Comparison of ENCODE assay signal across 10 mouse cellular contexts in the genomic region with DNA sequence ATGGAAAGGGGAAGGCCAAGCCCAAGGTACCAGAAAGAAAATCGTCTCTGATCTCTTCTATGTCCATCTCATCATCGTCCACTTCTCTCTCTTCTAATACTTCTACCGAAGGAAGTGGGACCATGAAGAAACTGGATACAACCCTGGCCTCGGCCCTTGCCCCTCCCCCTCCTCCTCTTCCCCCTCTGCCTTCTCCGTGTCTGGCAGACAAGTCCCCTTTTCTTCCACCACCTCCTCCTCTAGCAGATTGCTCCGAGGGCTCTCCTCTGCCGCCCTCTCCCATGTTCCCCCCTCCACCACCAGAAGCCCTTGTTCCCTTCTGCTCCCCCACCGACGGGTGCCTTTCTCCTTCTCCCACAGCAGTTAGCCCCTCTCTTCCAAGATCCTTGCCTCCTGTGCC. TPM values are rescaled to one million over a fixed set of nuclear protein-coding genes. Genes with fewer than 3 reads are reported as not detected.
DNase-seq lines count a peak whose midpoint lies in the region; ATAC-seq lines count a peak whose summit lies in the region.
"Had no signal": no experiment of that assay in that cellular context is flagged by ENCODE, and none has a peak within 500 bp of the region (broad histone marks: within the 10 kb centered on the region; RNA-seq: fewer than 3 reads in every experiment).

No protein-coding gene starts in this region.

- no peak overlapping the region for H3K27ac ChIP-seq in kidney, embryonic 14.5 days (ENCODE audit: low read depth, low read length)
- 0 out of 2 replicates have a peak overlapping the region, but pooled peaks have one; percentile 7 for H3K27ac ChIP-seq in embryonic facial prominence, embryonic 12.5 days
- H3K27ac ChIP-seq in midbrain, embryonic 13.5 days, result peak overlapping the region; percentile 21; the same call in 1 of the 2 replicates
- H3K27ac ChIP-seq: liver, embryonic 14.5 days had no signal

- DNase-seq in cerebellum, postnatal 10 days, result peak; percentile 73 to 74
- DNase-seq in cerebellum, adult 9-11 months, result no peak
- DNase-seq in kidney, postnatal 10 days, result peak; percentile 20
- DNase-seq in natural killer cell, adult 2 months (ENCODE audit: low spot score in 2 of 2), result no peak
- DNase-seq: adrenal gland, adult 8-10 months had no signal

- 57% methylated on average over 9 of the region's 9 CpGs for WGBS in kidney, embryonic 14.5 days
- 37% methylated on average over 9 of the region's 9 CpGs for WGBS in embryonic facial prominence, embryonic 12.5 days
- 61% methylated on average over 9 of the region's 9 CpGs for WGBS in midbrain, embryonic 13.5 days

- H3K9ac ChIP-seq in kidney, embryonic 14.5 days (ENCODE audit: low read depth, low read length), result no peak overlapping the region
- no peak overlapping the region for H3K9ac ChIP-seq in embryonic facial prominence, embryonic 12.5 days
- H3K9ac ChIP-seq in midbrain, embryonic 13.5 days (replicated peaks), result no peak overlapping the region
- H3K9ac ChIP-seq: liver, embryonic 14.5 days had no signal

- no peaks in the 10 kb centered on the region for H3K27me3 ChIP-seq in kidney, embryonic 14.5 days (ENCODE audit: control insufficient read depth, insufficient read depth, low read length)
- H3K27me3 ChIP-seq in embryonic facial prominence, embryonic 12.5 days, result no peaks in the 10 kb centered on the region
- H3K27me3 ChIP-seq in midbrain, embryonic 13.5 days, result no peaks in the 10 kb centered on the region

- no peaks in the 10 kb centered on the region for H3K9me3 ChIP-seq in kidney, embryonic 14.5 days (ENCODE audit: control insufficient read depth, low read length)
- no peaks in the 10 kb centered on the region for H3K9me3 ChIP-seq in embryonic facial prominence, embryonic 12.5 days
- H3K9me3 ChIP-seq in midbrain, embryonic 13.5 days, result no peaks in the 10 kb centered on the region

- H3K36me3 ChIP-seq in kidney, embryonic 14.5 days (ENCODE audit: control insufficient read depth, insufficient read depth, low read length), result peaks cover 12% of the 10 kb centered on the region
- peaks cover 22% of the 10 kb centered on the region for H3K36me3 ChIP-seq in embryonic facial prominence, embryonic 12.5 days
- H3K36me3 ChIP-seq in midbrain, embryonic 13.5 days, result peaks cover 34% of the 10 kb centered on the region

- no peak for ATAC-seq in kidney, embryonic 14.5 days (ENCODE audit: low FRiP score, low TSS enrichment)
- ATAC-seq in embryonic facial prominence, embryonic 12.5 days (ENCODE audit: insufficient number of reproducible peaks, insufficient read depth, low FRiP score, low TSS enrichment), result no peak
- ATAC-seq in midbrain, embryonic 13.5 days, result no peak
- ATAC-seq in frontal cortex, adult (ENCODE audit: low TSS enrichment), result no peak

- no peak overlapping the region for H3K4me3 ChIP-seq in kidney, embryonic 14.5 days (ENCODE audit: low read length)
- no peak overlapping the region for H3K4me3 ChIP-seq in embryonic facial prominence, embryonic 12.5 days
- no peak overlapping the region for H3K4me3 ChIP-seq in midbrain, embryonic 13.5 days (replicated peaks)

- H3K4me1 ChIP-seq in kidney, embryonic 14.5 days (ENCODE audit: control insufficient read depth, insufficient read depth, low read length), result peaks cover 6% of the 10 kb centered on the region; the same call in 1 of the 2 replicates
- peaks cover 12% of the 10 kb centered on the region; the same call in 1 of the 2 replicates for H3K4me1 ChIP-seq in embryonic facial prominence, embryonic 12.5 days
- peaks cover 16% of the 10 kb centered on the region for H3K4me1 ChIP-seq in midbrain, embryonic 13.5 days (replicated peaks)

- no peak overlapping the region for H3K4me2 ChIP-seq in kidney, embryonic 14.5 days (replicated peaks; ENCODE audit: low read depth, low read length)
- no peak overlapping the region for H3K4me2 ChIP-seq in embryonic facial prominence, embryonic 12.5 days (replicated peaks)
- no peak overlapping the region for H3K4me2 ChIP-seq in midbrain, embryonic 13.5 days (replicated peaks)

RNA-seq across cellular contexts. Expression of gene Hebp2, which starts 20.1 kb away (rescaled TPM):
- 12.3 and 16.9 TPM in 2 replicates for polyA plus RNA-seq in kidney, embryonic 14.5 days (2014; fragmentation: Nextera tagmentation; extraction: Ambion mirVana)
- polyA plus RNA-seq in embryonic facial prominence, embryonic 12.5 days (2016; fragmentation: Nextera tagmentation; extraction: Ambion mirVana), result 16.7 and 19.7 TPM in 2 replicates
- 7.6 TPM in 2 replicates for polyA plus RNA-seq in midbrain, embryonic 13.5 days (2015; fragmentation: Nextera tagmentation; extraction: Ambion mirVana)

Comparison
In these comparisons a context has a peak if more than half of its experiments do, and no peak if none do; other contexts are left out.
1. DNase-seq: peak in cerebellum, postnatal 10 days (2 of 2) and kidney, postnatal 10 days (single experiment); none in cerebellum, adult 9-11 months (single experiment) and natural killer cell, adult 2 months (0 of 2).